Mouse (Mus musculus) forebrain, embryonic 10.5 days (tissue): ENCODE data around the gene Nr2e3. TPM values are rescaled to one million over a fixed set of nuclear protein-coding genes. Genes with fewer than 3 reads are reported as not detected.

Source experiments
- DNase-seq: peaks from one replicate; pipeline ENCODE4 v3.0.0-alpha.2; 2017; ENCODE audit warnings: low spot score; ENCODE audit errors: extremely low spot score
- H3K27ac ChIP-seq: fragments of 300-500 bp; sonication (generic); 2 replicates; pipeline ENCODE4 v1.5.1; 2016; ENCODE audit warnings: mild to moderate bottlenecking
- H3K27me3 ChIP-seq: fragments of 300-500 bp; sonication (generic); 2 replicates; pipeline ENCODE4 v1.6.1; 2016; ENCODE audit warnings: mild to moderate bottlenecking; ENCODE audit not compliant: poor library complexity, severe bottlenecking
- H3K36me3 ChIP-seq: fragments of 300-500 bp; sonication (generic); replicated peaks from 2 replicates; pipeline ENCODE4 v1.6.1; 2016; ENCODE audit warnings: mild to moderate bottlenecking, moderate library complexity
- H3K4me1 ChIP-seq: fragments of 300-500 bp; sonication (generic); 2 replicates; pipeline ENCODE4 v1.6.1; 2016
- H3K4me3 ChIP-seq: fragments of 300-500 bp; sonication (generic); 2 replicates; pipeline ENCODE4 v1.5.1; 2016; ENCODE audit warnings: mild to moderate bottlenecking, moderate library complexity
- H3K9me3 ChIP-seq: fragments of 300-500 bp; sonication (generic); 2 replicates; pipeline ENCODE4 v1.6.1; 2016; ENCODE audit warnings: mild to moderate bottlenecking, moderate library complexity
- WGBS: fragments of 180-500 bp; shearing (Covaris S2); methylation state at CpG from one replicate; pipeline ENCODE4 v1.1.7; 2016; 5-methylcytosine and 5-hydroxymethylcytosine counted together
- polyA plus RNA-seq: library from polyadenylated mRNA; unstranded; fragments of >200 nt; fragmentation: Nextera tagmentation; extraction: Ambion mirVana; gene quantifications from 2 replicates; pipeline ENCODE4 v1.2.1, GENCODE M21; 2016

Gene Nr2e3
- polyA plus RNA-seq = not detected in 2 replicates

DNA sequence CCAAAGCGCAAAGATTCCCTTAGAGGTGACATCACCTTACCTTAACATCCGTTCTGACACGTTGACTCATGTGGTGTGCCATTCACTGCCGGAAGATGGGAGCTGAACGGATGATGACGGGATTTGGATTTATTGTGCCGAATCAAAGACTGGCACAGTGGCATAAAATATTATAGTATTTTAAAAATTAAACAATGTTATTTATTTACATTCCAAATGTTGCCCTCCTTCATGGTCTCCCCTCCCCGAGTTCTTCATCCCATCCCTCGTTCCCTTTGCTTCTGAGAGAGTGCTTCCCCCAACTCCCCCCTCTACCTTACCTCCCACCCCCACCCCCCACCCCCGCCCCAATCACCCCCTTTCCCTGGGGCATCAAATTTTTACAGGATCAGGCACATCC is at the start of gene Nr2e3:
Gene Nr2e3, minus strand, starts transcription at position 101 of the 400 bp plus-strand sequence.
- H3K36me3 ChIP-seq = no peaks in the 10 kb centered on the region
- no peak within 1 kb of the TSS for H3K27ac ChIP-seq
- H3K4me1 ChIP-seq = peaks cover 26% of the 10 kb centered on the region
- no peak for DNase-seq
- no peak within 1 kb of the TSS for H3K4me3 ChIP-seq
- H3K27me3 ChIP-seq = peaks cover 3% of the 10 kb centered on the region; the same call in 1 of the 2 replicates
- no peaks in the 10 kb centered on the region for H3K9me3 ChIP-seq
- WGBS = 87% methylated on average over 10 of the region's 10 CpGs

DNA sequence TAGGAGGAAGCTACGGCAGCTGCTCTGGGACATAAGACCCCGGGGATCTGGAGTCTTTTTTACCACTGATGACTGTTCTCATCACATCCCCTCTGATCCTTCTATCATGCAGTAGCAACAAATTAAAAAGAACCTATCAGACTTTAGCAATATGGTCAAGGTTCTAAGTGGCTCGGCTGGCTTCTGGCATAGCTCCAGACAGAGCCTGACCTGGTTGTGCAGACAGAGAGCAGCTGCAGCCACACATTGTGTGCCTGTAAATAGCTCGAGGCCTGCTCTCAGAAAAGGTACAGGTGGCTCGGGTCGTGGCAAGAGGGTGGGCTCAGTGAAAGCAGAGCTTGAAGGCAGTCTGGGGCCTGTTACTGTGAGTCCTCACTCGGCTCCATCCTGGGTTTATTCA is 48.5 kb upstream of the Nr2e3 start:
- Histone ChIP-seq H3K4me3 (no peak overlapping the region), H3K4me1 (0 out of 2 replicates have a peak, but pooled peaks cover 4% of the 10 kb centered on the region), H3K27me3 (no peaks in the 10 kb centered on the region), H3K27ac (no peak overlapping the region), H3K9me3 (no peaks in the 10 kb centered on the region), H3K36me3 (no peaks in the 10 kb centered on the region)
- DNase-seq = no peak
- 77% methylated on average over 7 of the region's 7 CpGs for WGBS

DNA sequence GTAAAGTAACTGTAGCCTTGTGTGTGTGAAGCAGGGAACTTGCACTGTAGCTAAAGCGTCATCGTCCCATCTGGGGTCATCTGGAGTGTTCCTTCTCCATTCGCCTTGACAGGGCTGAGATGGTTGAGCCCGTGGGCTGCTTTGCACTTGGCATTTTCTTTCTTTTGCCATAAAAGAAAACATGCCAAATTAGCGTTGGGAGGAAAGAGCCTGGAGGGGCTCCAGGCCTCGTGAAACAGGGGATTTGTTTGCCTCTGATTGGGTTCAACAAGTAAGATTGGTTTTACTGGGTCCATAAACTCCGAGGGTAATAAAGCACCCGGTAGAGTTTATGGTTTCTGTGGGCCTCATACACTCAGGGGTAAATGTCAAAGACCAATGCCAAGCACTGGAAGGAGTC is 41.9 kb upstream of the Nr2e3 start:
- Histone ChIP-seq H3K4me1 (no peaks in the 10 kb centered on the region), H3K27me3 (no peaks in the 10 kb centered on the region), H3K36me3 (no peaks in the 10 kb centered on the region), H3K27ac (no peak overlapping the region), H3K4me3 (no peak overlapping the region), H3K9me3 (no peaks in the 10 kb centered on the region)
- DNase-seq = no peak
- WGBS = 94% methylated on average over 8 of the region's 8 CpGs

DNA sequence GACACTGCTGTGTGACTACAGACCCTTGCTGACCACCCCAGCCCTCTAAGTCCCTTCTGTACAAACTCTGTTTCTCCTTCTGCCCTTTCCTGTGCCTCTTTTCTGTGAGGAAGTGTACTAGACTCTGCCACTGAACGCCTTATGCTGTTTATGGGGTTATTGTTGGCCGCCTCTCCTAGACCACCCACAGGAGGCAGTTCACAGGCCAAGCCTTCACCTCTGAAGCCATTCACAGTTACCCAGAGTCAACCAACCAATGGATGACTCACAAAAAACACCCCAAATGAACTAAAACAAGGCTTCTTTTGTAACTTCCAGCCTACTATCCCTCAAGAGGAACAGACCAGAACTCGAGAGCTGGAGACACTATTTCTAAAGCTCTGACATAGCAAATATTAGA is 41.0 kb upstream of the Nr2e3 start:
- Histone ChIP-seq H3K27me3 (no peaks in the 10 kb centered on the region), H3K9me3 (no peaks in the 10 kb centered on the region), H3K4me3 (no peak overlapping the region), H3K4me1 (no peaks in the 10 kb centered on the region), H3K27ac (no peak overlapping the region), H3K36me3 (no peaks in the 10 kb centered on the region)
- 85% methylated on average over 3 of the region's 3 CpGs for WGBS
- no peak for DNase-seq

DNA sequence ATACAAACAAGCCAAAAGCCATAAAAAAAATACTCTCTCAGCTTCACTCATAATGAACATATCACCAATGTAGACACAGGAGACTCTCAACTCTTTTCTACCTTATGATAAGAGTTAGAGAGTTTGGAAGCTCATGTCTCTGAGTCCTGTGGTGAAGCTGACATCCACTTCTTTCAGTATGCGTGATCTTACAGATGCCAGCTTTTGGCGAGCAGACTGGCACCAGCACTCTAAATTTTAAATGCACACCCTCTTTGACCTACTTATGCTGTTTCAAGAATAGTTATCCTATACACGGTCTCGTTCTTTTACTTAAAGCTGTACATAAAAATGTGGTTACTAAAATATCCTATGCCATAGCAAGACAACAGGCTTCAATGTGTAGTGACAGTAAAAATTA is 37.3 kb upstream of the Nr2e3 start:
- Histone ChIP-seq H3K9me3 (no peaks in the 10 kb centered on the region), H3K27ac (no peak overlapping the region), H3K27me3 (no peaks in the 10 kb centered on the region), H3K4me3 (no peak overlapping the region), H3K36me3 (no peaks in the 10 kb centered on the region), H3K4me1 (no peaks in the 10 kb centered on the region)
- WGBS = 94% methylated on average over 4 of the region's 4 CpGs
- no peak for DNase-seq

DNA sequence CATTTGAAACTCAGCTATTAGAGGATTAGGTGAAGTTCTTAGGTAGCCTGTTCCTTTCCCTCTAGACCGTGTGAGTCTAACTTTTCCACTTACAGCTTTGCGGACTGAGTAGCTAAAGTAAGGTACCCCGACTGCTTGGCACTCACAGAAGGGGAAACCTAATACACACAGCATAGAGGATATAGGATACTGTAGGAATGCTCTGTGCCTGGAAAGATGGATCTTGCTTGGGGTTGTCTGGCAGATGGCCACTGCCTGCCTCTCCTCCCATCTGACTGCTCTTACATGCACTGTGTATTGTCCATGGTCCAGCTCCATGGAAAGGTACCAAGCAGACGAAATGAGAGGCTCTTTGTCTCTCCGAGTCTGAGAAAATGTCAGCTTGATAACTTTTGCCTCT is 30.9 kb upstream of the Nr2e3 start:
- H3K27ac ChIP-seq = no peak overlapping the region
- no peak overlapping the region for H3K4me3 ChIP-seq
- H3K36me3 ChIP-seq = no peaks in the 10 kb centered on the region
- H3K4me1 ChIP-seq = no peaks in the 10 kb centered on the region
- 87% methylated on average over 5 of the region's 5 CpGs for WGBS
- no peaks in the 10 kb centered on the region for H3K9me3 ChIP-seq
- no peaks in the 10 kb centered on the region for H3K27me3 ChIP-seq
- no peak for DNase-seq

DNA sequence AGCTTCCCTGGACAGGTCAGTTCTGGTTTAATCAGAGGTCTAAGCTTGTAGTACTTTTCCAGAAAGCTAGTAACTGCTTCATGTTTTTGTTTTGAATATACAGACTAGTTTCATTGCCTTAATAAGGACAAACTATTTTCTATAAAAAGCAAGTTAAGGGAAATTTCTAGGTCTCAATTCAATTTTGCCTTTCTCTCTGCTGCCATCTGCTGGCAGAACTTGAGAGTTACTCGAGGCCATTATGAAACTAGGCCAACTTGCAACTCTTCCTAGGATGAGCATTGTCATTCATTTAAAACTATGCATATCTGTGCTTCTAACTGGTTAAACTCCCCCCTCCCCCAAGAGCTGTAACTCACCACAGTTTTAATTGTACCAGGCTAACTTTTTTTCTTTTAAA is 29.4 kb upstream of the Nr2e3 start:
- Histone ChIP-seq H3K4me3 (no peak overlapping the region), H3K36me3 (no peaks in the 10 kb centered on the region), H3K27me3 (no peaks in the 10 kb centered on the region), H3K4me1 (no peaks in the 10 kb centered on the region), H3K9me3 (no peaks in the 10 kb centered on the region), H3K27ac (no peak overlapping the region)
- WGBS = 0% methylated on average over 1 of the region's 1 CpGs
- peak; percentile 48 for DNase-seq

DNA sequence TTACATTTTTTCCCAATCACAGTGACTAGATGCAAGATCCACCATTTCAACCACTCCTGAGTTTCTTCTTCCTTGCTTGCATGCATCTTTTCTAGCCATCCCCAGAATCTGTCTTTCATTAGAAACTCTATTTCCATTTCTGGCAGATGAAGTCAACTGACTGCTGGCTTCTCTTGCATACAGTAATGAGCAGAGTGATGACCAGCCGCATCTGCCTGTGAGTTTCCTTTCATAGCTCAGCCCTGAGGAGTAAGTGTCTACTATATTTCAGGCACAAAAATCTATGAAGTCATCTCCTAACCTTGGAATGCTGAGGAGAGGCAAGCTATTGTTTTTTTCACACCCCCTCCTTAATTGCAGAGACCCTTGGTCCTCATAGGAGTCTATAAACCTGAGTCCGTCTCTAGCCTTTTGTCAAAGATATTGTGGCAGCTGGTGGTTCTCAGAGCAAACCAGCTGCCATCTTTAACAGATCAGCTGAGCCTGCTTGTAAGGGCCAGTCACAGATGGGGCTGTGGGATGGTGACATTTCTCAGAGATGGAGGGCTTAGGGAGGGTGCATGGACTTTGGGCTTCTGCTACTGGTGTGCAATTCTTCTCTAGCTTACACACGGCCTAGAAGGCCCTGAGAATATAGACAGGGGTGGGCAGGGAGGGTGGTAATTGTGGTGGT is 25.6 kb upstream of the Nr2e3 start:
- no peaks in the 10 kb centered on the region for H3K27me3 ChIP-seq
- H3K27ac ChIP-seq = 0 out of 2 replicates have a peak overlapping the region, but pooled peaks have one; percentile 3
- no peak for DNase-seq
- H3K4me1 ChIP-seq = no peaks in the 10 kb centered on the region
- no peaks in the 10 kb centered on the region for H3K9me3 ChIP-seq
- no peaks in the 10 kb centered on the region for H3K36me3 ChIP-seq
- H3K4me3 ChIP-seq = no peak overlapping the region
- 82% methylated on average over 3 of the region's 3 CpGs for WGBS

DNA sequence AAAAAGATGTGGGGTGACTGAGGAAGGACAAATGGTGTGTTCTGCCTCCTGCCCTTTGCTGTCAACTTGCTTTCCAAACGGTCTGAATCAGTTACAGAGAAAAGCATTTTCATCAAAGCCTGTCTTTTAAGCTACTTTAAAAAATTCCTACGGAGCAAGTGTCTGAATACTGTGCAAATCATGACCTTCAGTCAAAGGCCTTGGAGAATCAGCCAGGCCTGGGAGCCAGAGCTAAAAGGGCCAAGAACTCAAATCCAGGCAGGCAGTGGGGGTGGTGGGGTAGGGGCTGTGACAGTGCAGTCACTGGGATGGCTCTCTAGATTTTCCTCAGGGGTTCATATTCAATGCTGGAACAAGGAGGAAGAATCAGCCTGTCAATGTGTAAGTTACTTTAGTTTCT is 20.7 kb upstream of the Nr2e3 start:
- Histone ChIP-seq H3K27me3 (no peaks in the 10 kb centered on the region), H3K4me1 (peaks cover 8% of the 10 kb centered on the region), H3K27ac (no peak overlapping the region), H3K36me3 (no peaks in the 10 kb centered on the region), H3K9me3 (no peaks in the 10 kb centered on the region), H3K4me3 (no peak overlapping the region)
- WGBS = 80% methylated on average over 2 of the region's 2 CpGs
- no peak for DNase-seq

DNA sequence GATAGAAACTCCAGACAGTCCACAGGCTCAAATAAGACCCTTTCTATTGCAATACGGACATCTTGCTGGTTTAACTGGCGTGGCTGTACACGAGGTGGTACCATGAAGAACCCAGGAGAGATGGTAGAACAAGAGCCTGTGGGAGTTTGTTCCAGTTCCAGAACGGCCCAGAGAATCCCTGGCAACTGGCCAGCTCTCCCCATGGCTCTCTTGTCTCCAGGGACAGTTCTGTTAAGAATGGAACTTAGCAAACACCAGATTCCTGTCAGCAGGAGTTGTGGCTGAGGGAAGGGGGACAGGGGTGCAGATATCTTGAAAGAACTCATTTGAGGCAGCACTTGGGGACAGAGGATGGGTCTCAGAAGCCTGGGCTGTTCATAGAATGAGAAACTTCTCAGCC is 10.8 kb upstream of the Nr2e3 start:
- Histone ChIP-seq H3K4me1 (no peaks in the 10 kb centered on the region), H3K9me3 (no peaks in the 10 kb centered on the region), H3K36me3 (no peaks in the 10 kb centered on the region), H3K27ac (no peak overlapping the region), H3K27me3 (no peaks in the 10 kb centered on the region), H3K4me3 (no peak overlapping the region)
- no peak for DNase-seq
- WGBS = 80% methylated on average over 4 of the region's 4 CpGs

DNA sequence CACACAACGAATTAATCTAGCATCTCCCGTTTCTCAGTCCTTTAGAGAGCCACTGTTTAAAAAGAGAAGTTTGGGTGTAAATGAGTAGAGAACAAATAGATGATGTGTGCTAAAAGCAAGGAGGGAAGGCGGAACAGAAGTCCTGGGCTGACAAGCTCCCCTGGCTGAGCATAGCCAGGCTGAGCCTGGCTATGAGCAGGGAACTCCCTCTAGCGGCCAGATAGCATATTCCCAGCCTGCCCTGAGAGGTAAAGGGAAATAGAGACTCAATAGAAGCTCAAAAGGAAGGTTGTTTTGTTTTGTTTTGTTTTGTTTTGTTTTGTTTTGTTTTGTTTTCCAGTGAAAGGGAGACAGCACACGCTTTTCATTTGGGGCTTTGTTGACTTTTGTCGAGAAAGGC is 8.9 kb upstream of the Nr2e3 start:
- WGBS = 32% methylated on average over 6 of the region's 6 CpGs

DNA sequence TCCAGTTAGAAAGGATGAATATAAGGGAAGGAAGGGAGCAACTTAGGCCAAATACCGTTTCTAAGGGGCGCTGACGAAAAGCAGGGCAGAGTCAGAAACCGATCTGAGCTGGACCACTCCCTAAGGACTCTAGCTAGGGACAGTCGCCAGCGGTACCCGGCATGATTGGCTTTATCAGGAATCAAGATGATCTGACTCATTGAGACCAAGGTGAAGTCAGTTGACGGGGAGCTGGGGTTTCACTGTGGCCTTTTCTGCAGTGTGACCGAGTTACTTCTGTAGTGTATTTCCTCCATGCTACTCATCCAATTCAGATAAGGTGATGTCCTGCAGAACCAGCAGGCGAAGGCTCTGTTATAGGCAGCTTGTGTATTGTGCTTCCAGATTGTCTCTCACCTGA is 4.6 kb upstream of the Nr2e3 start:
- 91% methylated on average over 10 of the region's 10 CpGs for WGBS
- DNase-seq = no peak
- H3K27ac ChIP-seq = no peak overlapping the region
- H3K4me1 ChIP-seq = peaks cover 14% of the 10 kb centered on the region; the same call in 1 of the 2 replicates
- H3K9me3 ChIP-seq = no peaks in the 10 kb centered on the region
- H3K4me3 ChIP-seq = no peak overlapping the region
- no peaks in the 10 kb centered on the region for H3K36me3 ChIP-seq
- peaks cover 3% of the 10 kb centered on the region; the same call in 1 of the 2 replicates for H3K27me3 ChIP-seq

More for the DNA sequence above, 8.9 kb upstream of the Nr2e3 start:
- Histone ChIP-seq H3K9me3 (no peaks in the 10 kb centered on the region), H3K36me3 (no peaks in the 10 kb centered on the region), H3K27ac (no peak overlapping the region), H3K4me1 (peaks cover 3% of the 10 kb centered on the region; the same call in 1 of the 2 replicates), H3K4me3 (no peak overlapping the region), H3K27me3 (no peaks in the 10 kb centered on the region)
- DNase-seq = peak; percentile 52

DNA sequence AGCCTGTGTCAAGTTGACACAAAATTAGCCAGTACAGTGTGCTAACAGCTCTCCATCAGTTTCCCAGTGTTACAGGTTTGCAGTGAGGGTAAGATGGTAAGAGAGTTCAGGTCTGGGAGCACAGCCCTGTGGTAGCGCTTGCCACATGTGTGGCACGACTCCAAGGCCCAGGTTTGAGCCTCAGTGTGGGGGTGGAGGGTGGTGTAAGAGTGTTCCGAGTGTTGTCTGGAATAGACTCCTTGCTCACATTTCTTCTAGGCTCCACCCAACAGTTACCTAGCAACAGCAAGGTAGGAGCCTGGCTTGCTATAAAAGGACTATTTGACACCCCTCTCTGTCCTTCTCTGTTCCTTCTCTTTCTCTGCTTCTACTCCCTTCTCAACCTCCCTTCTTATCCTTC is 3.9 kb upstream of the Nr2e3 start:
- Histone ChIP-seq H3K4me1 (peaks cover 14% of the 10 kb centered on the region; the same call in 1 of the 2 replicates), H3K27ac (no peak overlapping the region), H3K9me3 (no peaks in the 10 kb centered on the region), H3K27me3 (peaks cover 3% of the 10 kb centered on the region; the same call in 1 of the 2 replicates), H3K36me3 (no peaks in the 10 kb centered on the region), H3K4me3 (no peak overlapping the region)
- DNase-seq = no peak
- WGBS = 75% methylated on average over 3 of the region's 3 CpGs
